Mouse (Mus musculus) ovary, postnatal 10 days (tissue): ENCODE results near the gene Ifit1bl1.
"Not testable (repeated sequence)": the region's sequence is repeated elsewhere in the genome, so short reads cannot be mapped to it uniquely, and the experiment has no call there.

Experiments used
- DNase-seq: peaks from one replicate; pipeline ENCODE4 v3.0.0; 2022; ENCODE audit warnings: low spot score

The Ifit1bl1 gene

GRCm38 (mm10) chr19:34601888-34602287 lies at the start of gene Ifit1bl1:
TSS of gene Ifit1bl1 (minus strand) at chr19:34601956.
- DNase-seq = not testable (repeated sequence)

- no peak for DNase-seq
Observed at GRCm38 (mm10) chr19:34650997-34651396, 49.2 kb upstream of the Ifit1bl1 start.

- no peak for DNase-seq
Observed at GRCm38 (mm10) chr19:34650276-34650675, 48.5 kb upstream of the Ifit1bl1 start.

GRCm38 (mm10) chr19:34647630-34648029 lies 45.9 kb upstream of the Ifit1bl1 start:
- not testable (repeated sequence) for DNase-seq

- DNase-seq = no peak
Observed at GRCm38 (mm10) chr19:34642616-34643015, 40.9 kb upstream of the Ifit1bl1 start.

- no peak for DNase-seq
Observed at GRCm38 (mm10) chr19:34640623-34641022, 38.9 kb upstream of the Ifit1bl1 start, which contains the start of the genes Ifit1bl2 and Ifit1. TSS of gene Ifit1bl2 (minus strand) at chr19:34640743. TSS of gene Ifit1 (plus strand) at chr19:34640871.

- peak; percentile 21 for DNase-seq
Observed at GRCm38 (mm10) chr19:34636933-34637557, 35.3 kb upstream of the Ifit1bl1 start.

GRCm38 (mm10) chr19:34633484-34633883 lies 31.7 kb upstream of the Ifit1bl1 start:
- DNase-seq = no peak

GRCm38 (mm10) chr19:34631487-34631886 lies 29.7 kb upstream of the Ifit1bl1 start:
- no peak for DNase-seq

- DNase-seq = no peak
Observed at GRCm38 (mm10) chr19:34627496-34627895, 25.7 kb upstream of the Ifit1bl1 start.

GRCm38 (mm10) chr19:34624663-34625062 lies 22.9 kb upstream of the Ifit1bl1 start:
- no peak for DNase-seq

- no peak for DNase-seq
Observed at GRCm38 (mm10) chr19:34623781-34624180, 22.0 kb upstream of the Ifit1bl1 start.

GRCm38 (mm10) chr19:34620871-34621270 lies 19.1 kb upstream of the Ifit1bl1 start:
- DNase-seq = no peak

- not testable (repeated sequence) for DNase-seq
Observed at GRCm38 (mm10) chr19:34612243-34613001, 10.7 kb upstream of the Ifit1bl1 start.

- not testable (repeated sequence) for DNase-seq
Observed at GRCm38 (mm10) chr19:34610118-34610517, 8.4 kb upstream of the Ifit1bl1 start.

GRCm38 (mm10) chr19:34607237-34608051 lies 5.7 kb upstream of the Ifit1bl1 start, which contains the start of gene Ifit3b:
TSS of gene Ifit3b (plus strand) at chr19:34607970.
- DNase-seq = not testable (repeated sequence)

- no peak for DNase-seq
Observed at GRCm38 (mm10) chr19:34605472-34605871, 3.7 kb upstream of the Ifit1bl1 start.

- DNase-seq = not testable (repeated sequence)
Observed at GRCm38 (mm10) chr19:34599250-34599649, 2.5 kb downstream of the Ifit1bl1 start.

- peak; percentile 33 for DNase-seq
Observed at GRCm38 (mm10) chr19:34598341-34598740, 3.4 kb downstream of the Ifit1bl1 start.

GRCm38 (mm10) chr19:34596811-34597210 lies 4.9 kb downstream of the Ifit1bl1 start:
- no peak for DNase-seq

- not testable (repeated sequence) for DNase-seq
Observed at GRCm38 (mm10) chr19:34594523-34594922, 7.2 kb downstream of the Ifit1bl1 start.

GRCm38 (mm10) chr19:34593456-34593855 lies 8.3 kb downstream of the Ifit1bl1 start:
- no peak for DNase-seq
